Mouse (Mus musculus): ENCODE results near the gene Kif5c.

The Kif5c gene

GRCm38 (mm10) chr2:49726672-49727071 is 107.6 kb downstream of the Kif5c start:
- DNase-seq = peak; percentile 7

- peak; percentile 61 for DNase-seq
Measured at GRCm38 (mm10) chr2:49727199-49727598, 108.1 kb downstream of the Kif5c start.

- no peak for DNase-seq
Measured at GRCm38 (mm10) chr2:49727686-49728085, 108.6 kb downstream of the Kif5c start.

DNA sequence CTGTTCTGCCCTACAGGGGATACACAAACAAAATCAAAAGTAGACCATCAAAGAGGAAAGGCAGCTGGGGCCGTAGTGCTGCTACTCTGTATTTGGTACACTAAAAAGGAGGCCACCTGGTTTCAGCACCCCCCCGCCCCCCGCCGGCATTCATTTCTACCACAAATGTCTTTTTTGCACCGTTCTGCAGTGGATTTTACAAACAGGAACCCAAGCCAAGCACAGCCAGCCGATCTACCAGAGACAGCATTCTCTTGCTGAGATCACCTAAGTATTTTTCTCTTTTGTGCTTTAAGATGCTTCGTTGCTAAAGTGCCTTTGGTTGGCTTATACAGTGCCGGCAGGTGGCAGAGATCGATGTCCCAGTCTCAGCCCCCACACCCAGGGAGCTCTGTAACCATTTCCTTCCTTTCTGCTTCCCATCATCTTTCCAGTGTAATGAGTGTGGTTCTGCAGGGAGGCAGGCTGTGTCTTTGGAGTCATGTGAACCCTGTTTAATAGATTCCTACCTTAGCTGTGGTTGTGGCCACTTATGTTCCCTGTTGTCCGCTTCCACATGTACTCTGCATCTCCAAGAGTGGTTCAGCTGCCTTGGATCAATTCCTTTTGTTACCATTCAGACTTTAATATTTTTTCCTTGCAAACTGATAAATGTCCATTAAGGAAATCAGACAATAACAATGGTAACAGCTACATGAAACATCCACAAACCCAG is 110.0 kb downstream of the Kif5c start:
- no peak for DNase-seq

GRCm38 (mm10) chr2:49729611-49729969 is 110.5 kb downstream of the Kif5c start:
- no peak for DNase-seq

- DNase-seq = no peak
Measured at GRCm38 (mm10) chr2:49730183-49730582, 111.1 kb downstream of the Kif5c start.

DNA sequence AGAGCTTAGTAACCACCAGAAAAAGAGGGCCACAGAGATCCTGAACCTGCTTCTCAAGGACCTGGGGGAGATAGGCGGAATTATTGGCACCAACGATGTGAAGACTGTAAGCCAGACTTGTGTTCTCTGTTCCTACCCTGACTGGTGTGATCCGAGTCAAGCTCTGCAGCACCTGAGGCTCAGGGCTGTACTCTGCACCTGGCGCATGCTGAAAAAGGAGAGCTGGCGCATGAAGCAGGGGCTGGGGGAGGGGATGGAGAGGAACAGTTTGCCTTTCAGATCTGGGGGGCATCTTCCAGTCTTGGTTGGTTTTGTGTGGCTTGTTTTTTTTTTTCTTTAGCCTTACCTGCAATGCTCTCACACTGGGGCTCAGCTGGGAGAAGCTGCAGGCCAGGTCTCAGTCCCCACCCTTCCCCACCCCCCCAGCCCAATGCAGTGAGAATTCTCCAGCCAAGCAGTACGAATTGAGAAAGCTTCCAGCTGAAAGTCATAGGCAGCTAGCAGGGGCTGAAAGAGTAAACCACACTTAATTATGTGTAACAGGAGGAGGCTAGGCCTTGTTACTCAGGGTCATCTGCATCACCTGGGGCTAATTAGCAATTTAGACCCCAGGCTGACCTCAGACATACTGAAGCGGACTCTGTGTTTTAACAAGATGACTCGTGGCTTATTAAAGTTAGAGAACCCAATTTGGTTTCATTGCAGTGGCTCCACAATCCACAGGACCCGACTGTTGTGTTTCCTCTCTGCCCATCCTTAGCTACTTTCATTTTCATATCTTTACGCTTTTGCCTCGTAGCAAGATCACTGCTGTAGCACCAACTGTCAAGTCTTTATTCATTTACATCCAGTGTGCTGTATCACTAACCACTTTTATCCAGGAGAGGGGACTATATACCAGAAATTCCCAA is 113.9 kb downstream of the Kif5c start:
- no peak for DNase-seq

- DNase-seq = peak; percentile 5
Measured at GRCm38 (mm10) chr2:49733656-49734008, 114.5 kb downstream of the Kif5c start.

DNA sequence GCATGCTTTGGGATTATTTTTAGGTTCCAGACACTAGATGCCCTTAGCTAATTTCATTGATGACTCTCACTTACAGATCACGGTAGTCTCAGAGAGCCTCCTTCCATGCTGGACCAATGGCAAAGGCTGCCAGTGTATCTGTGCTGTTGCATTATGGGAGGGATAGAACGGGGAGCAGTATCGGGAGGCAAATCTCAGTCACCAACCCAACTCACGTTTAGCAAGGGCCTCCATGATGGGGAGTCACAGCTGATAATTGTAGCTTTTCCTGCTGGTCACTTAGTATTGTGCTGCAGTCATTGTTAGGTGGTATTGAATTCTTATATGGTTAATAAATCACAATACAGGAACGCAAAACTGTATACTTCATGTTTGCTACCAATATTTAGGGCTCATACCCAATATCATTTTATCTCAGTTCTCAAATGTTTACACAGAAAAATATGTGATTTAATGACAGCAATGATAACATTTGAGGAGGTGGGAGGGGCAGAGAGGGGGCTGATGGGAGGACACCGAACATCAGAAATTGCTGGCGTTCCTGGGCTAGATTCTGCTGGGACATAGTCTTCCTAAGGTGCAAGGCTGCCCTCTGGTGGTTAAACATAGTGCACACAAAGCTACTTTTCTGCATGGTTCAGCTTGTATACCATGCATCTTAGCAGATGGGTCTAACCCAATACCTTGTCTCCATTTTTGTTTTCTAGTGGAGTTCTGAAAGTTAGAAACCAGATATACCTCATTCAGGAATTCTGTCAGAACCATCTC is 115.1 kb downstream of the Kif5c start:
- peak; percentile 85 for DNase-seq

- no peak for DNase-seq
Measured at GRCm38 (mm10) chr2:49735386-49735785, 116.3 kb downstream of the Kif5c start.

DNA sequence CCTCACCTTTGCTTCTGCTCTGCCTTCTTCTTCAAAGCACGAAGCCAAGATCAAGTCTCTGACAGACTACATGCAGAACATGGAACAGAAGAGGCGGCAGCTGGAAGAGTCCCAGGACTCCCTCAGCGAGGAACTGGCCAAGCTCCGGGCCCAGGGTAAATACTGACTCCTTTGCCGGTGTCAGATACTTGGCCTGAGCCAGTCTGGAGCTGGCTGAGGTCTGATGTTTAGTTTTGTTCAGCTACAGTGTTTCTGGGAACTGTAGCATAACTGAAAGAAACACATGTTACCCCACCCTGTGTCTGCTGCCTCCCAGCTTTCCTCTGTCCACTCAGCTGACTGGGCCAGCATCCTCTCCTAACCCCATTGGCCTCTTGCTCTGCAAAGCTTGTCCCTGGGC is 119.9 kb downstream of the Kif5c start:
- peak; percentile 42 for DNase-seq

DNA sequence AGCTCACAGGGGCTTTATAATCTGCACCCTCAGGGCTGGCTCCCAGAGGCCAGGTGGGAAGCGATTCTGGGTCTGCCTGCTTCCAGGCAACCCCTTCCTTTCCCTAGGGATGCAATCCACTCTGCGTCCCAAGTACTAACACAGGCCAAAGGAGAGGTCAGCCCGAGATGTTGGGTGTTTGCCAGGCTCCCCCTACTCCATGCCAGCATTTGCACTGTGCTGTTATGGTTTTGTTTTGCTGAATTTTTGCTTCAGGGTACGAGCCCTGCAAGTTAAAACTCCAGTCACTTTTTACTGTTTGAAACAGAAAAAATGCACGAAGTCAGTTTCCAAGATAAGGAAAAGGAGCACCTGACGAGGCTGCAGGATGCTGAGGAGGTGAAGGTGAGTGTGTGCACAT is 121.9 kb downstream of the Kif5c start:
- no peak for DNase-seq

DNA sequence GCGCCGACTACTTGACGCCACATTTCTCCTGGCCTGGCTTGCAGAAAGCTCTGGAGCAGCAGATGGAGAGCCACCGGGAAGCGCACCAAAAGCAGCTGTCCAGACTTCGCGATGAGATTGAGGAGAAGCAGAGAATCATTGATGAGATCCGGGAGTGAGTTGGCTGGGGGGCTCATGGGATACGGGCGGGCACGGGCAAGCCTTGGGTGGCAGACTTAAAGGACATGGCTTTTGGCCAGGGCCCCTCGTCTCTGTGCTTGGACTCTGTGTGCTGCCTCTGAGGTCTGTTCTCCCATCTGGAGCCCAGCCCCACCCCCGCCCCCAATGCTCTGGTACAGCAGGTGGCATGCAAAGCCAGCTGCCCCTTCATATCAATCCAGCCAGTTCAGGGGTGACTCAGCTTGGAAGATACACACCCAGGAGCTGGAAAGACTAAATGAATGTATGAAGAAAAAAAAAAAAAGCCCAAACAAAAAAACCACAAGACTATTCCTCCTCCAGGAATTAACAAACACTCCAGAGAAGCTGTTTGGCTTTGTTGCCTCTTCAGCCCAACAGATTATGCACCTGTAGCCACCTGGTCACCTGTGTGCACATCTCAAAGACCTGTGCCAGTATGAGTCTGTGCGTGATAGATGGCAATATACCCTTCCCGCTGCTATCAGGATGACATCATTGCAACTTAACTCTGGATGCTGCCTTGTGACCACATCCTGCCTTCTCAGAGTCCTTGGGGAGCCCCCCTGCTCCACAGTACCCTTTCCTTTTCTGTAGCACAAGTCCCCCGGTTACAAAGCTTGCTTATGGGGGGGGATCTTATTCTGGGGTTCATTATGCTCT is 123.0 kb downstream of the Kif5c start:
- DNase-seq = no peak

- DNase-seq = no peak
Measured at GRCm38 (mm10) chr2:49742919-49743318, 123.8 kb downstream of the Kif5c start.

DNA sequence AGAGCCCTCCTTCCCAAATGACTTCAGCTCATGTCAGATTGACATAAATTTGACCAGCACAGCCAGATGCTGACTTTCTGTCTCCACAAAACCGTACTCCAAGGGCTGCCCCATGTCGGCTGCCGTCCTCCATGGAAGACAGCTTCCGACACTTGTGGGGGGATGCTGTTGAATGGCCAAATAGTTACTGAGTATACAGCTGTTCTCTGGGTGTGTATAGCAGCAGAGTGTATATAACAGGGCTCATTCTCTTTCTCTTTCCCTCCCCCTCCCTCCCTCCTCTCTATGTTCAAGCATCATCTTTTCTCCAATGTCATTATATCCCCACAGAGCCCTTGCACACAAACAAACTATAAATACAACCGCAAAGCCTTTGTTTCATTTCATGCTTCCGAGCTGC is 124.7 kb downstream of the Kif5c start:
- DNase-seq = no peak

DNA sequence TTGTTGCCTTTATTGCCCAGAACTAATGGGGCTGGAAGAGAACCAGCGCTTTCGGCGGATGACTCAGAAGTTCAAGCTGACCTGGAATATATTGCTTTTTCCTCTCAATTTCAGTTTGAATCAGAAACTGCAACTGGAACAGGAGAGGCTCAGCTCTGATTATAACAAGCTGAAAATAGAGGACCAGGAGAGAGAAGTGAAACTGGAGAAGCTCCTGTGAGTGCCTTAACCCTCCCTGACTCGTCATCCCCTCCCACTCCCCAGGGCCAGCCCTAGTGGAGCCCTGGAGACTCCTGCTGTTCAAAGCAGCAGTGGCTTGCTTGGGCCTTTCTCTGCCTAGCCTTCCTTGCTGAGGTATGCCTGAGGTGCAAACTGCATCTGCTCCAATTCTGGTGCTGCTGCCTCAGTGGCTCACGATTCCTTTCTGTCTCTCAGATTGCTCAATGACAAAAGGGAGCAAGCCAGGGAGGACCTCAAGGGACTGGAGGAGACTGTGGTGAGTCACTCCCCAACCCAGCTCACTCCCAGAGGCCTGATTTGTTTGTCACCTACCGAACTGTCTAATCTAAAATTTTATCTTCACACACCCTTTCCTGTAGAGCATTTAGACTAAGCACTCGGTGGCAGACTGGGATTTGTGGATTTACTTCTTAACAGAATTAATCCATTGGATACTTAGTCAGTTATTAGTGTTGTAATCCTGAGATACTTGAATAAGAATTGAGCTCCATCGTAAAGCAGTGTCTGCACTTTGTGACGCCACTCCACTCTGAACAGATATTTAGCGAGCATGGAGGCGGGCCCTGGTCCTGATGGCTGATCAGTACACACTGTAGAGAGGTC is 125.4 kb downstream of the Kif5c start:
- no peak for DNase-seq

DNA sequence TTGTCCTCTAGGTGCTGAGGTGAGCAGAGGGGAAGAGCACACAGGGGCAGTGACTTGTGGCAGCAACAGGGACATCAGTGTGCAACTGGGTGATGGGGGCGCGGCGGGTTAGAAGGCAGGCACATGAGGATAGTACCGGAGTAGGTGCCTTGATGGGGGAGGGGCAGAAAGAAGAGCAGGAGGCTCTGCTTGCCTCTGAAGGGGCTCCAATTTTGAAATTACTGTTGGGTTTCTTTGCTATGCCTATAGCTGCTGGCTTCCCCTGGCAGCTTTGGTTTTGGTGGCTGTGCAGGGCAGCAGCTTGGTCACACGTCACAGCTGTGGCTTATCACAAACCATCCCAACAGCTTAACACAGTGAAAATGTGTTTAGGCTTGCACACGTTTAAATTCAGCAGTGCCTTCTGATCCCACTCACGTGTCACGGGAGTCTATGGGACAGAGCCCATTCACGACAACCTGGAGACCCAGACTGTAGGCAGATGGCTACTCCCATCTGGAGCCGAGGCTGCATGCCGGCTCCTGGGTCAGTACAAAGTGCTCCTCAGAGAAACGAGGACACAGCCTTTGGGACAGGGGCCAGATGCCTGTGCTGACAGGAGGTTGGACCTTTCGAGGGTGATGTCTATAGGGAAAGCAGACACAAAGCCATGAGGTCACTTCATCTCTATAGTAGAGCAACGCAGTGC is 126.1 kb downstream of the Kif5c start:
- DNase-seq = no peak

- DNase-seq = no peak
Measured at GRCm38 (mm10) chr2:49746947-49747346, 127.8 kb downstream of the Kif5c start.

- DNase-seq = no peak
Measured at GRCm38 (mm10) chr2:49747670-49748069, 128.6 kb downstream of the Kif5c start.

- no peak for DNase-seq
Measured at GRCm38 (mm10) chr2:49748628-49749342, 129.7 kb downstream of the Kif5c start.

Data from lung, postnatal 14 days (tissue).